Mouse (Mus musculus) monocyte, adult 5-6 weeks (primary cell): ENCODE measurements at regions not wholly inside any gene's neighbourhood (a gene's known extent, or its start where the extent isn't known, plus 50 kb on each side); places are given as distances from the start of the nearest gene placed in this dataset.

Experiments used
- ATAC-seq: fragments of 153-309, 156-312 bp; replicated peaks from 2 replicates; pipeline ENCODE4 v1.8.0; 2017; ENCODE audit warnings: mild to moderate bottlenecking; ENCODE audit not compliant: low TSS enrichment, insufficient number of reproducible peaks, severe bottlenecking, poor library complexity, low FRiP score

- ATAC-seq, result no peak
Observed at GRCm38 (mm10) chr12:10562966-10563365, 172.4 kb downstream of the Rdh14 start.

DNA sequence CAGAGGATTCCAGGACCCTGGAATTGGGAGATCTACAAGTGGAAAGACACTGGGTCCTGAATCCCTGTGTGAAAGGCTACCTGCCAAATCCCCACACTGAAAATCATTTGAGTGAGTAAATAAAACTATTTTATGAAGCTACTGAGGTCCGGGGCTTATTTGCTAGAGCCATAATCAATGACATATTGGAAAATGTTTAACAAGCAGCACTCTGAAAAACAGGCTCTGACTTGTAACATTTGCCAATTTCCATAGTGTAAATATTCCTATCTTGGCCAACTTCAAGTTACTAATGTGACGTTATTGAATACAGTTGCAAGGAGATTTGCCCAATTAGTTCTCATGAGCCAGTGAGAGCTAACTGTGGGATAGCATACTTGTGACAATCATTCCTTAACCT is 177.3 kb downstream of the Rdh14 start:
- ATAC-seq, result no peak

DNA sequence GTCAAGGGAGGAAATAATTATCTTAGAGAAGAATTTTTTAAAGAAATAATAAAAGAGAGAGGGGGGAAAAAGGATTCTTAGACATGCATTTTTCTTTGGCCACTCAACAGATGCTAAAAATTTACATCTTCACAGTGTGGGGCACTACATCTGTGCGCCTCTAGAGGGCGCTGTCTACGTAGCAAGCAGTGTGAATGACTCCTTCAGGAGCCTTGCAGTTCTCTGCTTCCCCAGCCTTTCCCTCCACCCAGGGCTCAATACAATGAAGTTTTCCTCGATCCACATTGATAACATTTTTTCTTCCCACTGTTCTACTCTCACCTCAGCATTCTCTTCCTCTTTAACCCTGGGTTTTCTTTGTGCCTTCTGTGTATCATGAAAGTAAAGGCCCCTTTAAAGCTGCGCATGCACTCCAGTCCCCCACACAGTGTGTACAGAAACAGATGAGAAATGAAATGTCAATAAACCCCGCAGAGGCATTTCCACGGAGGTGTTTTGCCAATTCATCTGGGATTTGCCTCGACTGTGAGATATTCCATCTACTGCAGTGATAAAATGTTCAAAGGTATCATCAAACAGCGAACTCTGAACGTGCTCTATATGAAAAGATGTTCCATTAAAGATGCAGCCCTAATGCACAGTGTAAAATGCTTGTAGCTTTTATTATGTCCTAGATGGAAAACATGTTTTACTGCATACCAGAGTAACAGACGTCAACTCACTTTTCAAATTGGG is 181.2 kb downstream of the Rdh14 start:
- no peak for ATAC-seq

DNA sequence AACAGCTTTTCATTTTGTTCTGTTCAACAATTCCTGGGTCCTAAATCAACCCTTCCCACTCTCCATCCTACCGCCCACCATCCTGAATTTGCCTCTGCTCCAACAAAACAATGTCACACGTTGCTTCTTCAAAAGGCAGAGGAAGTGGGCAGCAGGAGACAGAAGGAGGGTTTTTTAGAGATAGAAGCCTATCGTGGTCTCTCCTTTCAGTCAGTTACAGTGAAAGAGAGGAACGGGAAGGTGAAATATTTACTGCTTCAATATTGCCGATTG is 181.7 kb downstream of the Rdh14 start:
- no peak for ATAC-seq

GRCm38 (mm10) chr12:10573381-10573780 is 182.8 kb downstream of the Rdh14 start:
- ATAC-seq, result no peak

- ATAC-seq, result no peak
Observed at GRCm38 (mm10) chr12:10582840-10583614, 192.5 kb downstream of the Rdh14 start.

DNA sequence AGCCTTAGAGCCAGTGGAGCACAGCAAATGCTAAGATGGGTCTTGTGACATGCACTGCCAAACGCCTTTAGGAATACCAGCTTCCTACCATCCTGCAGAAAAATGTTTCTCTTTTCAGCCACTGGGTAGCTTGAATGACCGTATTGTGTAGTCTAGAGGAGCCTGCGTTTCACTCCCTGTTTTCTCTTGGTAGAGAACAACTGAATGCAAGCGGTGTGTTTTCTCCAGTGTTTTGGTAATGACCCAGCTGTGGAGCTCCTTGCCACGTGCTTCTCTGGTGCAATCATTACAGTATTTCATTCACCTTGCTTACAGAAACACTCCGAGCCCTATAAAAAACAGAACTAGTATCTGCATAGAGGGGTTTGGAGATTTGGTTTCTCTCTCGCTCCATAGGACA is 193.5 kb downstream of the Rdh14 start:
- ATAC-seq, result no peak

DNA sequence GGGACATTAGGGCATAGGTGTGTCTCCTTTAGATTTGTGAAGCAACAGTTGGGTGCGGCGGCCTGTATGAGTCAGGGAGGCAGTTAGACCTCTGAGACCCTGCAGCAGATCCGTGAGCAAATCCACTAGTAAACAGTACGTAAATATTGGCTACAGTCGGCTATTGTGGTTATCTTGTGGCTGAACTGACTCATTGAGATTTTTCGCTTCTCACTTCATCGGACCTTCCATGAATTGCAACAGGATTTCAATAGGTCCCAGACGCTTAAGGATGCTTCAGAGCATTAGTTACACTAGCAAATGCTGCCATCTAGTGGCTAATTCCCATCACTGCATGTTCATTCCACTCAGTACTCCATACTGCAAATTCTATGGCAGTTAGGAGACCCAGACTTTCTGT is 199.0 kb downstream of the Rdh14 start:
- ATAC-seq, result peak; percentile 53; the same call in 1 of the 2 replicates

GRCm38 (mm10) chr12:10597976-10598746 is 207.6 kb downstream of the Rdh14 start:
- ATAC-seq, result no peak

- ATAC-seq, result no peak
Observed at GRCm38 (mm10) chr12:10600111-10600510, 209.5 kb downstream of the Rdh14 start.

GRCm38 (mm10) chr12:10618319-10618718 is 227.7 kb downstream of the Rdh14 start:
- ATAC-seq, result no peak

- ATAC-seq, result no peak
Observed at GRCm38 (mm10) chr12:10620541-10620940, 230.0 kb downstream of the Rdh14 start.

GRCm38 (mm10) chr12:10638591-10638990 is 248.0 kb downstream of the Rdh14 start:
- ATAC-seq, result no peak

- no peak for ATAC-seq
Observed at GRCm38 (mm10) chr12:10654466-10655184, 264.1 kb downstream of the Rdh14 start.

DNA sequence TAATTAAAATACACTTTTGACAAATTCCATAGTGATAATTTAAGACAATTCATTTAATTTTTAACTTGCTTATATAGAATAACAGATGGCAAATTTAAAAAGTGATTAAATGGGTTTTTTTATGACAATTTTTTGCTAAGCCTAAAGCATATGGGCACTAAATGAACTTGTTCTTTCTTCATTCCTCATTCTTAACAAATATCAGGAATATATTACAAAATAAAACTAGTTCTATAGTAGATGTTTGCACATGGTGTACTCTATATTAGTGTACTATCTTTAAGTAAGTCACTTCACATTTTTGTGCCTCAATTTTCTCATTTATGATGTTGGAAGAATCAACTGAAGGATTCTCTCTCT is 264.6 kb downstream of the Rdh14 start:
- no peak for ATAC-seq

DNA sequence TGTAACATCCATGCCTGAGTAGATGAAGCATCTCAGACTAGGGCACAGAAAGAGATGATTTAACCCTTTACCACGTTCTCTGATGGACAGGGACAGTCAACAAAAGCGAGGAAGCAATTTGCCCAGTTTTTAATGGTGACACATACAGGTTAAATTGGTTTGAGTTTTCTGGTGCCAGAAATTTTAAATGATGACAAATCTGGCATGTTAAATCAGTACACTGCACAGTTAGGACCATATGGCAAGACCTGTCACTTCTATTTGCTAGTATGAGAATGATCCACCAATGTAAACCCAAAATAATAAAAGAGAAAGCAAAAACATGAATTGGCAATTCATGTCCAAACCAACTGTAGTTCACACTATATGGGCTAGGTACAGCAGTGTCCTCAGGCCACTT is 268.3 kb downstream of the Rdh14 start:
- ATAC-seq, result no peak

DNA sequence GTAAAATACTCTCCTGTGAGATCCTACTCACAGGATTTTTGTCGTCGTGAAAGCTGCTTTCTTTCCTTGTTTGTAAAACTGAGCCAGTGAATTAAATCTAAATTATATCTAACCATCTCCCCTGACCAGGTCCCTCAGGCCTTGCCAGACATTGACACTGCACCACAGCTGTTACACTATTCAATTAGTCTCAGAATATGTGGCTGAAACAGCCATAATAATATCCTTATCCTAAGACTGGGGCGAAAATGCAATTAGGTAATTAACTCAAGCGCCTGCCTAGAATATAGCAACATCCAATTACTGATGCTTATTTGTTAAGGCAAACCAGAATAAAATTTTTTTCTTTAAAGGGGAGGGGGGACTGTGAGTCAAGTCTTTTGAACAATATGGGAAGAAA is 296.2 kb downstream of the Rdh14 start:
- no peak for ATAC-seq
